Mouse (Mus musculus) thymus, adult 2 months (tissue): Measurements from ENCODE around the gene Ctrl. TPM values are rescaled to one million over a fixed set of nuclear protein-coding genes. Genes with fewer than 3 reads are reported as not detected.

Experiments
- DNase-seq: peaks from one replicate; pipeline ENCODE4 v3.0.0; 2021
- H3K27ac ChIP-seq: fragments of 200-500 bp; 2 replicates; pipeline ENCODE4 v1.5.1; 2012; ENCODE audit warnings: low read length, control low read depth; ENCODE audit not compliant: control insufficient read depth, insufficient read depth
- H3K27me3 ChIP-seq: fragments of 200-500 bp; 2 replicates; pipeline ENCODE4 v1.6.1; 2012; ENCODE audit warnings: mild to moderate bottlenecking, low read length, moderate library complexity, mixed read lengths; ENCODE audit not compliant: control insufficient read depth, insufficient read depth
- H3K36me3 ChIP-seq: fragments of 200-500 bp; 2 replicates; pipeline ENCODE4 v1.6.1; 2012; ENCODE audit warnings: mild to moderate bottlenecking, low read length, moderate library complexity; ENCODE audit not compliant: control insufficient read depth, insufficient read depth
- H3K4me1 ChIP-seq: fragments of 200-500 bp; replicated peaks from 2 replicates; pipeline ENCODE4 v1.6.1; 2012; ENCODE audit warnings: low read length; ENCODE audit not compliant: control insufficient read depth, insufficient read depth
- H3K4me3 ChIP-seq: fragments of 200-500 bp; 2 replicates; pipeline ENCODE4 v1.5.1; 2012; ENCODE audit warnings: mild to moderate bottlenecking, low read length, control low read depth, moderate library complexity; ENCODE audit not compliant: control insufficient read depth, insufficient read depth
- CTCF ChIP-seq: fragments of 200-500 bp; IDR thresholded peaks from 2 replicates; pipeline ENCODE4 v1.5.1; 2012; ENCODE audit warnings: mild to moderate bottlenecking, control low read depth, low read length, moderate library complexity, borderline replicate concordance; ENCODE audit not compliant: control insufficient read depth, poor library complexity, insufficient read depth; ENCODE audit errors: extremely low read depth
- POLR2A ChIP-seq: fragments of 200-500 bp; IDR thresholded peaks from 2 replicates; pipeline ENCODE4 v1.6.1; 2012; ENCODE audit warnings: mild to moderate bottlenecking, low read length, control low read depth, moderate library complexity; ENCODE audit not compliant: control insufficient read depth, poor library complexity, insufficient read depth; ENCODE audit errors: extremely low read depth
- WGBS: fragments of 180-500 bp; shearing (Covaris S2); methylation state at CpG from one replicate; pipeline ENCODE4 v1.1.7; 2018; 5-methylcytosine and 5-hydroxymethylcytosine counted together
- polyA plus RNA-seq: library from polyadenylated mRNA; depleted of rRNA; stranded (reverse); fragments of >200 nt; gene quantifications from 2 replicates; pipeline ENCODE4 v1.2.3, GENCODE M21; 2012

Ctrl gene
- polyA plus RNA-seq, 1 experiment = 6.9 TPM

DNA sequence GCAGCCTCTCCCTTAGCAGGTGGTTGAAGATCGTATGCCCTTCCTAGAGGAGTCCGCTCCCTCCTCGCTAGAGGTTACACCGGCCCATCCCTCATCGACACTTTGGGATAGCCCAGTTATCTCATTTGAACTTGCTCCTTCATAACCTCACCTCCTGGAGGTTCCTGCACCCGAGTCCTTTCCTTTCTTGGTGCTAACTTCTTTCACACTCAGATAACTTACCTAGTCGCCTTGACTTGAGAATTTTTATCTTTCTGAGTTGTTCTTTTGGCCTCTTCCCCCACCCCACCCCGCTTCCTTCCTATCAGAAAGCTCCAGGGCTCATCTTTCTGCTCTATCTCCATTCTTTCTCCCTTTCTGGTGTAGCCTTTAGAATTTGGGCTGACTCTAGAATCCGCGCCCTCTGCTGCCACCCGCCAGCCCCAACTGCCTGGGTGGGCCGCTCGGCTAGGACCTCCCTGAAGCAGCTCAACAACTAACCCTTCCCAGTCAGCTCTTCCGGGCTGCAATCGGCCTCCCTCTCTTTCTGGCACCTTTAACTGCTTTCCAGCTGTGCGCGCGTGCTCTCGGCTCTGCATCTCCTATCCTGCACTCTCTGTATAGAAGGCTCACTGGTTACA is 33.1 kb upstream of the Ctrl start:
- WGBS = 22% methylated on average over 19 of the region's 19 CpGs
- peak; percentile 52 for DNase-seq
- Histone ChIP-seq H3K4me3 (peak overlapping the region; percentile 9), H3K4me1 (peaks cover 19% of the 10 kb centered on the region), H3K36me3 (no peaks in the 10 kb centered on the region), H3K27ac (peak overlapping the region; percentile 8; the same call in 1 of the 2 replicates), H3K27me3 (no peaks in the 10 kb centered on the region)
- TF ChIP-seq POLR2A (no peak), CTCF (peak; percentile 38; the same call in 1 of the 2 replicates)

DNA sequence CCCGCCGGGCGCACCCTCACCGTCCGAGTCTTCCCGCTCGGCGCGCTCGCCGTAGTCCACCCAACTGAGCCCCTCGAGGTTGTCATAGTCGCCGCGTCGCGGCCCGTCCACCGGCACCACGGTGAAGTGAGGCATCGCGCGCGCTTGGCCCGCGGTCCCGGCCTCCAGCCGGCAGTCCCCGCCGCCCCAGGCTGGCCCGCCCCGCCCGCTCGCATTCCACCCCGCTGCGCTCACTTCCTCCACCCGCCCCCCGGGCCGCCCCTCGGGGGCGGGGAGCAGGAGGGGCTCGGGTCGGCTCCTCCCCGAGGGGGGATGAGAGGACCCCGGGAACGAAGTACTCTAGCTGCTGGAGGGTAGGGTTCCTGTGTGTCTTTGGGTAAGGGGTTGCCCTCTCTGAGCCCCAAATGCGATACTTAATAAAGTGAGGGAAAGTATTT is 32.3 kb upstream of the Ctrl start, which contains the start of gene Slc12a4:
TSS of gene Slc12a4 (minus strand) at position 193 of the 437 bp plus-strand sequence.
- DNase-seq = peak; percentile 86
- WGBS = under 1% methylated on average over 45 of the region's 47 CpGs
- TF ChIP-seq POLR2A (peak; percentile 63), CTCF (peak; percentile 56)
- Histone ChIP-seq H3K27me3 (no peaks in the 10 kb centered on the region), H3K27ac (peak within 1 kb of the TSS; percentile 8; the same call in 1 of the 2 replicates), H3K36me3 (no peaks in the 10 kb centered on the region), H3K4me3 (peak within 1 kb of the TSS; percentile 95), H3K4me1 (peaks cover 19% of the 10 kb centered on the region)

DNA sequence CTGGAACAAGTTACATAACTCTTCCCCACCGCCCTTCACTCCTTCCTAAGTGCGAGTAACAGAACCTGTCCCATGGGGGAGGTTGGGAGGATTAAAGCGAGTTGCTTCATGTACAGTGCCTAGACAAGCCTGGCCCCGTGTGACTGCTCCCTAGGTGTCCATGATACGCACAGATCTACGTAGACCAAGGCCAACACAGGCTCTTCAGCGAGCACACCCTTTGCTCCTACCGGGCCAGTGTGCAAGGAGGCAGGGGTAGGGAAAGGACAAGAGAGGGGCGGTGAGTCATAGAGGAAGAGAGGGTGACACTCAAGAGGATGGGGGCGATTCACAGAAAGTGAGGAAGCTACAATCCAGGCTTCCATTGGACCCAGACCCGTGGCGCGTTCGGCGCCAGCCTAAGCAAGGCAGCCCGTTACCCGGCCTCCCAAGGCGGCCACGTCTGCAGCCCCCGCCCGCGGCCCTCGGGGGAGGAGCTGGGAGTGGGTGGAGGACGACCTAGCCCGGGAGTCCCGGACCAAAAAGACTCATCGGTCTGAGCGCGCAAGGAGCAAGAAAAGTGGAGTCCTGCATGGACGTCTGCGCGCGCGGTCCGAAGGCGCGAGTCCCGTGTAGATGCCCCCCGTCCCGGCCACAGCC is 31.7 kb upstream of the Ctrl start:
- H3K36me3 ChIP-seq = no peaks in the 10 kb centered on the region
- H3K27me3 ChIP-seq = no peaks in the 10 kb centered on the region
- peaks cover 19% of the 10 kb centered on the region for H3K4me1 ChIP-seq
- WGBS = 7% methylated on average over 40 of the region's 40 CpGs
- DNase-seq = peak; percentile 63
- H3K27ac ChIP-seq = no peak overlapping the region
- peak overlapping the region; percentile 95 for H3K4me3 ChIP-seq
- TF ChIP-seq CTCF = no peak
- no peak for TF ChIP-seq POLR2A

DNA sequence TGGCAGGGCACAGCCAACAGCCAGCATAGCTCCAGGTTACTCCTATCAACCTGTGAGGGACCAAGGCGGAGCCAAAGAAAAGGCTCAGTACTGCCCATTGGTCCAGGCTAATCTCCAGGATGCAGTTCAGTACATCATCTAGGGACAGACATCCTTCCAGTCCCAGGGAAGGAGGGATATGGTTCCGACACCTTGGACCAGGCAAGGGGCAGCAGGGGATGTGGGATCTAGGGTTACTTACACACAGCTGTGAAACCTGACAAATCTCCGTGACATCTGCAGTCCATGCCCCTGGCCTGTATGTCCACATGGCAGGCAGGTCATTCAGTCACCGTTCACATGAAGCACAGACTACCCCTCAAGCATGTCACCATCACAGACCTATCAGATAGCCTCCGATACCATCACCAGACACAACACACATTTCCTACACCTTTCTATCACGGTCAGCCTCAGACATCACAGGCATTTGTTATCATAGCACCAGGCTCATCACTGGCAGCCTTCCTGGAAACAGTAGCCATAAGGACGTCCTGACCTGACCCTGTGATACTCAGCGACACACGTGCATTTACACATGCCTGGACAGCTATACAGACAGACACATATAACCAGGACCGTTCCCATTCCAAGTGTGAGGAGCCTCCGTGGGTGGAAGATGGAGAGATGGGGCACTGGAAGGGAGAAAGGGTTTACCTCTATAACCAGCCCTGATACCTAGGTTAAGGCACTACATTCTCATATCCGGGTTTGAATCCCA is 31.0 kb upstream of the Ctrl start:
- 84% methylated on average over 12 of the region's 12 CpGs for WGBS
- Histone ChIP-seq H3K27me3 (no peaks in the 10 kb centered on the region), H3K4me3 (no peak overlapping the region), H3K4me1 (peaks cover 19% of the 10 kb centered on the region), H3K27ac (no peak overlapping the region), H3K36me3 (no peaks in the 10 kb centered on the region)
- no peak for DNase-seq
- TF ChIP-seq CTCF (no peak), POLR2A (no peak)

DNA sequence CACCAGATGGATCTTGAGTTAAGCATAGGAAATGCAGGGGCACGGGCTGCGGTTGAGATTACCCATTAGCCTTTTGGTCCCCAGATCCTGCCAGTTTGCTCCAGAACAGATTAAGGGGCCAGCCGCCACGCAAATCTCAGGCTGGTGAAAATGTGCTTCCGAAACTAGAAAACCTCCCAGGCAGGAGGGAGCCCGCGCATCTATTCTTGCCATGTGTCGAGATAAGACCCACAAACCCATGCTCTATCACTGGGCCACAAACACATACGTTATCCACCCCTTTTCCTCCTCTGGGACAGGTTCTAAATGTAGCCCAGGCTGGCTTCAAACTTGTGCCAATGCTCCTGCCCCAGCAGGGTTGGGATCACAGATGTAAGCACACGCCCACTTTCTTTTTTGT is 27.9 kb upstream of the Ctrl start:
- Histone ChIP-seq H3K27me3 (no peaks in the 10 kb centered on the region), H3K4me3 (no peak overlapping the region), H3K36me3 (no peaks in the 10 kb centered on the region), H3K27ac (no peak overlapping the region), H3K4me1 (peaks cover 13% of the 10 kb centered on the region)
- TF ChIP-seq POLR2A = no peak
- TF ChIP-seq CTCF = no peak
- 93% methylated on average over 10 of the region's 10 CpGs for WGBS
- no peak for DNase-seq

DNA sequence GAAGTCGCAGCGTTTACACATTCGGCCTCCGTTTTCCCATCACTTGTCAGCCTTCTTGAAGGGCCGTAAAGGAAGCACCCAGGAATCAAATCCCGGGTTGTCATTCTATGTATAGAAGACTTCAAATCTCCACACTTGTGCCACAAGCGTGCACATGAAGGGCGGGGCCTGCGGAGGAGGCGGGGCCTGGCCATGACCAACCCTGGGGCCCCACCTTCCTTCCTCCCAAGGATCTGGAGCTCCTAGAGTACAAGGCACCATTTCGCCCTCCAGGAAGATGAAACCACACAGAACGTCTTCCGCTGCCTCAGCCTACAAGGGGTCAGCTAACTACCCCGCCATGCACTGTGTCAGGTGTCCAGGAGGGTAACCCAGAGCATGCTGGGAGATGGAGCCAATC is 27.4 kb upstream of the Ctrl start:
- H3K27me3 ChIP-seq = no peaks in the 10 kb centered on the region
- no peak for TF ChIP-seq POLR2A
- no peak for TF ChIP-seq CTCF
- no peak overlapping the region for H3K27ac ChIP-seq
- DNase-seq = no peak
- H3K4me3 ChIP-seq = no peak overlapping the region
- peaks cover 10% of the 10 kb centered on the region for H3K4me1 ChIP-seq
- no peaks in the 10 kb centered on the region for H3K36me3 ChIP-seq
- WGBS = 89% methylated on average over 14 of the region's 14 CpGs
